Mouse (Mus musculus) splenic B cell, adult 2 months (primary cell): Measurements from ENCODE around the gene Gsg1l.

Experiments used
- DNase-seq: peaks from one replicate; pipeline ENCODE4 v3.0.0-alpha.2; 2011; ENCODE audit warnings: low read depth, low spot score
- H3K27me3 ChIP-seq: 2 replicates; pipeline ENCODE4 v1.6.1; 2012; ENCODE audit warnings: mild to moderate bottlenecking, low read length, moderate library complexity, mixed read lengths; ENCODE audit not compliant: control insufficient read depth, poor library complexity, insufficient read depth, severe bottlenecking
- H3K36me3 ChIP-seq: 2 replicates; pipeline ENCODE4 v1.6.1; 2012; ENCODE audit warnings: mild to moderate bottlenecking, low read length, moderate library complexity, mixed read lengths; ENCODE audit not compliant: control insufficient read depth, poor library complexity, insufficient read depth, severe bottlenecking

Gsg1l gene

DNA sequence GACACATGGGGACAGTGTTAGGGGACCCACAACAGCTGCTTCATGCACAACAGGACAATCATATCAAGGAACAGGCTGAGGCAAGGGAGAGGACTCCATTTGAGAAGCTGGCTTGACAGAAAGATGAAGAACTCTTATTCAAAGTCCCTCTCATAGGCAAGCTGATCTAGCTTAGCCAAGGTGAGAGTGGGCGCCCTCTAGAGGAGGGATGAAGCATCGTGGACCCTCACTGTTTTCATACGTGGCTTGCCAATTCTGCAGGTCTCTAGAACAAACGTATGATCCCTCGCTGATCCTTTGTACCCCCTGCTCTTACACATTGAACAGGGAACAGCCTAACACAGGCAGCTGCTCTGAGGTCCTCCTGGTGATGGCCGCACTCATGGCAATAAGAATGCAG is 7.6 kb upstream of the Gsg1l start:
- no peaks in the 10 kb centered on the region for H3K27me3 ChIP-seq
- no peaks in the 10 kb centered on the region for H3K36me3 ChIP-seq
- peak; percentile 76 for DNase-seq

DNA sequence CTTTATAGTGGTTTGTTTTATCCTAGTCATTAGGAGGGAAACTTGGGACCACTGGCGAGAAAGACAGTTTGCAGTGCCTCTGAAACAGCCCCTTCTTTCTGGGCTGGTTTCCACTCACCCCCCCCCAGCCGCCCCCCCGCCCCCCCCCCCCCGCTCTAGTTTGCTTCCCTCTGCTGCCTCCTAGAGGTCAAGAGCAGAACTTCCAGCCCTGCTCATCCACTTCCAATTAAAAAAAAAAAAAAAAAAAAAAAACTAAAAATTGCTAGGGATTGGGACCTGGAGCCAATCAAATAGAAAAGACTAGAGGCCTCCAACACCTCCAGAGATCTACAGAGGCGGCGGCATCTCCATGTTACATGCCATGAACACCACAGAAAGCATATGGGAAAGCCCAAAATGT is 5.9 kb upstream of the Gsg1l start:
- H3K36me3 ChIP-seq: no peaks in the 10 kb centered on the region
- DNase-seq: peak; percentile 58
- no peaks in the 10 kb centered on the region; the same call in 1 of the 2 replicates for H3K27me3 ChIP-seq

DNA sequence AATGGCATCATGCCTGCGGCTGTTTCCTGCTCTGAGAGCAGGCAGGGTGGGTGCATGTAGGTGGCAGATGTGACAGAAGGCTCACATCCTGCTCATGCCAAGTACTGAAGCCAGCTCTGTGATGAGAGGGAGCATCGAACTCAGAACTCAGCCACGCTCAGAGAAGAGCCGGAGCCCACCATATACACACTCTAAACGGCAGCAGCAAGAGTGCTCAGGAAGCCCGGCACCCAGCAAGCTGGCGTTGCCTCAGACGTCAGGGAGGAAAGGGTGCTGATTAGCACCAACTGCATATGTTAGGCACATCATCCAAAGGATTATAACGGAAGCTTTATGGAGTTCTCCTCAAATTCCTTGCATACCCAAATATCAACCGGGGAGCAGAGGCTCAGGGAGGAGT is 5.4 kb upstream of the Gsg1l start:
- no peaks in the 10 kb centered on the region; the same call in 1 of the 2 replicates for H3K27me3 ChIP-seq
- no peak for DNase-seq
- H3K36me3 ChIP-seq: no peaks in the 10 kb centered on the region

DNA sequence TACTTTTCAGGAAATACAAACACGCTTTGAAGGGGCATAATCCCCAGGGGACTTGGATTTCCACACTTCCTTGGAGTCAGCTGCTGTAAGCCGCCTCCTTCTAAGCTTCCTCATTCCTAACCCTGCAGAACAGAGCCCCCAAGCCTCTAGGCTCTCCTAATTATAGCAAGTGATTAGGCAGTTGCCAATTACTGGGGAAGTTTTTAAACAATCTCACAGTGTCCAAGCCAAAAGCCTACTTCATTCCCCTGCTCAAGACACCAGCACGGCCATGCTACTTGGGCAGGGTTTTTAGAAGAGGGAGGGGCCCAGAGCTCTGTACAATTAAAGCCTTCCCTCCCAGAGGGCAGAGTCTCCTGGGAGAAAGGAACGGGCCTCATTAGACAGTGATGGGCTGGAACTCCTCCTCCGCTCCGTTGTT is 4.1 kb upstream of the Gsg1l start:
- DNase-seq: no peak
- Histone ChIP-seq H3K36me3 (no peaks in the 10 kb centered on the region), H3K27me3 (no peaks in the 10 kb centered on the region; the same call in 1 of the 2 replicates)

DNA sequence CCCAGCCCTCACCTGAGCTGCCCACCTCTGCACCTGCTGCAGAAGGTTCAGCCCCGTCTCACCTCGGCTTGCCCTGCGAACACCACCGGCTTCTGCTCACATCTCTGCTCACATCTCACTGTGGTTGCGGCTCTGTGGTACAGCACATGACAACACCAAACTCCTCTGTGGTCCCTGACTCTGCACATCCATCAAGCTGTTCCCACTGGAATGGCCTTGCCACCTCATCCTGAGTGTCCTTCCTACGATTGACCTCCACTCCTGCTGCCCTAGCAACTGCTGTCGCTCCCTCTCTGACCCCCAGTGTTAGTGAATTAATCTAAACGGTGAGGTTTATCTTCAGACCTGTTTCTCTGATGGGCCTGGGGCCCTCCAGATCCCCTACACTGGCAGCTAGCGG is 2.9 kb upstream of the Gsg1l start:
- Histone ChIP-seq H3K36me3 (no peaks in the 10 kb centered on the region), H3K27me3 (no peaks in the 10 kb centered on the region; the same call in 1 of the 2 replicates)
- DNase-seq: no peak

DNA sequence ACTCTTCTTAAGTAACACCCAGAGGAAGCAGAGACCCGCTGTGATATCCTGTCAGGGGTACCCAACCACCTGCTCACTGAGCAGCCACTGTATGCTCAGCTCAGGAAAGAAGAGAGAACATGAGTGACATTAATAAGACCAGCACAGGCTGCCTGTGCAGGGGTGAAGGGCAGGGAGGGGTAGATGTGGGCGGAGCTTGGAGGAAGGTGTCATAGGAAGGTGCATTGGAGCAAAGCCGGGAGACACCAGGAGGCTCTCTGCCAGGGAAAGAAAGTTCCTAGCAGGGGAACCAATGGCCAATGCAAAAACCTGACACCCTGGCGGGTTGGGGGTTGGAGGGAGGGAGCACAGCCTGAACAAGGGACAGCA is 1.8 kb upstream of the Gsg1l start:
- DNase-seq: no peak
- H3K36me3 ChIP-seq: no peaks in the 10 kb centered on the region

DNA sequence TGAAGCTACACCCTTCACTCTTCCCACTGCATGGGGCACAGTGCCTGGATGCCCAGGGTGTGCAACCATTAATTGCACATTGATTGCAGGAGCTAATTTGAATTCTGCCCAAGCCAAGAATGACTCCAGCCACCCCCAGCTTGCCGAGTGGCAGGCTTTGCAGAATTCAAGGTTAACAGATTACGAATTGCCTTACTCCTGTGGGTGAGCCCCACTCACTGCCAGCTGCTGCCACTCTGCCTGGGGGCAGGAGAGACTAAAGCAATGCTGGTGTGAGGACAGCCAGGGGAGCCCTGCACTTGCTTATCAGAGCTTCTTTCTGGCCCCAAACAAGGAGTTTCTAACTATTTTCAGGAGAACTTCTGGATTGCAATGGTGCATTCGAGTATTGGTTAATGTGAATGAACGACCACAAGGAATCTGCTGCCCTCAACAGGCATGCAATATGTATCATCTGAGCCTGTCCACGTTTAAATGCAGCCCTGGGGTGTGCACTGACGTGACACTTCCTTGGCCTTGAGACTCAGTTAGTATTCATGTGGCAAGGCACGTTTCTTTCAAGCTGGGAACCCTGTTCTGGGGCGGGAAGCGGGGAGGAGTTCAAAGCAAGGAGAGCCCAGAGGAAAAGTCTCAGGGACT is 1.2 kb upstream of the Gsg1l start:
- no peak for DNase-seq
- H3K36me3 ChIP-seq: no peaks in the 10 kb centered on the region
- H3K27me3 ChIP-seq: no peaks in the 10 kb centered on the region; the same call in 1 of the 2 replicates

More for the DNA sequence above, 1.8 kb upstream of the Gsg1l start:
- no peaks in the 10 kb centered on the region; the same call in 1 of the 2 replicates for H3K27me3 ChIP-seq

DNA sequence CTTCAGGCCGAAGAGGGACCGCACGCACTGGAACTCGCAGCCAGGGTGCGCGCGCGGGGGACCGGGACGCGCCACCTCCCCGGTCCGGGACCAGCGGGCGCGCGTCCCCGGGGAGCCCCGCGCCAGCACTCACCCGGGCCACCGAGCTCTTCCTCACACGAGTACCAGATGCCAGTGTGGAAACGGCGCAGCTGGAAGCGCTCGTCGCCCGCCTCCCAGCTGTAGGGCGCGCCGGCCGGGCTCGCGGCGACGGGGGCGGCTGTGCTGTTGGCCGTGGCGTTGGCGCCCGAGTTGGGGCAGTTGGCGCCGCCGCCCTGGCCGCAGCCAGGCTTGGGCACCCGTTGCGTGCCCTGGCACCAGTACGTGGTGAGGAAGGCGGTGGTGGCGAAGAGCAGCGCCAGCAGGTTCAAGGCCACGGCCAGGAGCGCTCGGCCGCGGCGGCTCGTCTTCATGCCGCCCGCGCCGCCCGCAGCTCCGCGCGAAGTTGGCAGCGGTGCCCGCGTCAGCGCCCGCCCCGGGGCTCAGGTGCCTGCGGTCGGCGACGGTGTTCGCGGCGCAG is 405 bp downstream of the Gsg1l start:
- H3K36me3 ChIP-seq: no peaks in the 10 kb centered on the region
- H3K27me3 ChIP-seq: no peaks in the 10 kb centered on the region; the same call in 1 of the 2 replicates
- DNase-seq: no peak

DNA sequence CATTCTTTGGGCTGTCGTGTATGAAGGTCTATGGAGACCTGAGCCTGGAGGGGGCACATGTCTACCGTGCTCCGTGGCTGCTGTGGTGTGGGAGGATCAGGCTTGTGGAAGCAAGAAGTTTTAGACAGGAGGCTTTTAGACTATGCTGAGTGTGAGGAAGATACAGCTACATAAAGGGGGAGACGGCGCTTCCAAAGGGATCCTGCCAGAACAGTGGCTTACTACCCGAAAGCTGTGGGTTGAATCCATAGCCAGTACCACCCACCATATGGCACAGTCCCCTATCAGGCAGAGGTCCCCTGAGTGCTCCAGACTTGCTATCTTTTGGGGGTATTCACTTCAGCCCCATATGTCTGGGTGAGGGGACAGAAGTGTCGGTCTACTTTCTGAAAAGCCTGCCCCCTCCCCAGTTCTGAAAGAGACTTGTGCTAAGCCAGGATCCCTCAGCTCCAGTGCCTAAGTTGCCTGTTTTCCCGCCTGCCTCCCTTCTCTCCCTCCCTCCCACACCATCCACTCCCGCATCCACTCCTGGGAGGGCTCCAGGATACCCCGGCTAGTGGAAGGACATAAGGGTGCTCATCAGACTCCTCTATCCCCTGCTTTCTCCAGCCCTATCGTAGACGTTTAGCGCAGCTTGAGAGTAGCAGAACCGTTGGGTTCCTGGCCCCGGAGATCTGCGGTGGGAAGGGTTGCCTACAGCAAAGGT is 1.1 kb downstream of the Gsg1l start:
- no peaks in the 10 kb centered on the region for H3K36me3 ChIP-seq
- no peaks in the 10 kb centered on the region; the same call in 1 of the 2 replicates for H3K27me3 ChIP-seq
- DNase-seq: no peak

DNA sequence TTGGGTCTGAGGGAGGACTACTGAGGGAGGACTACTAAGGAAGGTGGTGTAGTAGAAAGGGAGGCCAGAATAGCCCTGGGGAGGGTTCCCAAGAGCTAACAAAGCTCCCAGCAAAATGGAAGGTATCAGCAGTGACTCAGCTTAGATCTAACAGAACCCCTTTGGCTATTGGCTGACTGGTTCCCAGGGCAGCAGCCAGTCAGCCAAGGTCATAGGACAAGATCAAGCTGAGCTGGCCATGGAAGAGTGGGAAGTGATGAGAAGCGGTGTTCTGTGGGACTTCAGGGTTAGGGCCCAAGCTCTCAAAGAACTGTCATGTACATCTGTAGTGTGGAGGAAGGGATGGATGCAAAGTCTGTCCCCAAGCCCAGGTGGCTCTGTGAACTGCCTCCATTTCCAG is 5.3 kb downstream of the Gsg1l start:
- no peaks in the 10 kb centered on the region for H3K36me3 ChIP-seq
- no peaks in the 10 kb centered on the region for H3K27me3 ChIP-seq
- no peak for DNase-seq

DNA sequence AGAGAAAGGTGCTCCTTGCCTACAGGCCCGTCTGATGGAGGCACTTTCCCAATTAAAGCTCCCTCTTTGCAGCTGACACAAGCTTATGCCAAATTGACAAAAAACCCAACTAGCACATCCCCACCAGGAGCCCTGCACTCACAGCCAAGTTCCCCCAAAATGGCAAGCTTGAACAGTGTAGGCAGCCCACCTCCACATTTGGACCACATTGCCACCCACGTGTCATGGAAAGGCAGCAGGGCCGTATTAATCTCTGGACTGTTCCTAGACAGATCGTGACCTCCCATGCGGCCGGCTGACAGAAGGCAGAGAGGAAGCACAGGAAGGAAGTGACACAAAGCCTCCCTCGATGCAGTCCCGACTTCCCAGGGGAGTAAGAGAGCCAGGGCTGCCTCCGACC is 7.2 kb downstream of the Gsg1l start:
- DNase-seq: no peak
- H3K36me3 ChIP-seq: no peaks in the 10 kb centered on the region
- H3K27me3 ChIP-seq: no peaks in the 10 kb centered on the region

DNA sequence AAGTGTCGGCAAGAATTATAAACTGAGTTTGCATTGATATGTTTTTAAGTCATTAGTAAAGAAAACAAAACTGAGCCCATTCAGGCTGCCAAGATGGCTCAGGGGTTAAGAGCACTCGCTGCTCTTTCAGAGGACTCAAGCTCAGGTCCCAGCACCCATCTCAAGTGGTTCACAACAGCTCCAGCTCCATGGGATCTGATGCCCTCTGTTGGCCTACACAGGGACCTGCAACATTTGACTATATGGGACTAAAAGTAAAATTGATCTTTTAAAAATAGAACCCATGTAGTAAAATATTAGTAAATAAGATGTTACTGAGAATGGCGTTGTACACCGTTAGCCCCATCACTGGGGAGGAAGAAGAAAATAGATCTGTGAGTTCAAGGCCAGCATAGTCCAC is 11.9 kb downstream of the Gsg1l start:
- DNase-seq: no peak
- Histone ChIP-seq H3K36me3 (no peaks in the 10 kb centered on the region), H3K27me3 (no peaks in the 10 kb centered on the region)

DNA sequence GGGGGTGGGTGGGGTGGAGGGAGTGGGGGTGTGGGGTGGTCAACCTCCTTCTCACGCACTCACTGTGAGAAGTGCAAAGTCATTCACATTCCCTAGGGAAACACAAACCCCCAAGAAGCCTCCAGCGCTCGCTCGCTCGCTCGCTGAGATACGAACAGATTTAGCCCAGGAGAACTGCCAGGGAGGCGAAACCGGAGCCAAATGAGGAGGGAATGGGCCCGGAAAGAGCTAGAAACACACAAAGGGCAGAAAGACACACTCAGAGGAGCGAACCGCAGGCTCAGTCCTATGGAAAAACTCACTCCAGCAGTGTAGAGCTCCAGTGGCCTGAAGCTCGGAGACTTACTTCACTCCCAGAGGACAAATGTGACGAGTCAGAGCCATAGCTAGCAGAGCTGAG is 15.4 kb downstream of the Gsg1l start:
- no peak for DNase-seq
- Histone ChIP-seq H3K27me3 (no peaks in the 10 kb centered on the region), H3K36me3 (no peaks in the 10 kb centered on the region)

DNA sequence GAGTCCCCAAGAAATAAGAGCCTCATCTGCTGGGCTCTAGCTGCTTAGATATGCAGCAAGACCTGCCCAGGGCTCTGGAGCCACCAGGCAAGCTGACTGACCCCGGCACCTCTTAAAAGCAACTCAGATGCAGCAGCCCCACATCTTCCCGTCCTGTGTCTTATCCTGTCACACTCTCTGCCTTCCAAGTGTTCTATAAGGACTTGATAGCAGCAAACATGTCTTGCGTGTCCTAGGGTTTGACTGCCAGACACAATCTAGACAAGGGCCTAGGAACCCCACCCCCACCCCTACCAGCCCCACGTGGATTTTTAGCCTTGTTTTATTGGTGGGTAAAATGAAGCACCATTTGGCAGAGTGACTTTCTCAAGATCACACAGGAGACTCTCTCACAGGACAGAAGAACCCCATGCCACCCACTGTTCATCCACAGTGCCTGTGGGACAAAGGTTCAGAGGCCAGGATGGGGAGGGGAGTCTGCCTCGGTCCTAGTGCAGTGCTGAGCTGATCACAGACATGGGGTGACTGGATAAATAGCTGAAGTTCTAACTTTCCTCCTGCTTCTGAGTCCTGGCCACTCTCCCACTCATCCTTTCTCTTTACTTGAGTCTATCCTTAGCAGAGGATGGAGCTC is 16.9 kb downstream of the Gsg1l start:
- Histone ChIP-seq H3K36me3 (no peaks in the 10 kb centered on the region), H3K27me3 (no peaks in the 10 kb centered on the region)
- DNase-seq: no peak

DNA sequence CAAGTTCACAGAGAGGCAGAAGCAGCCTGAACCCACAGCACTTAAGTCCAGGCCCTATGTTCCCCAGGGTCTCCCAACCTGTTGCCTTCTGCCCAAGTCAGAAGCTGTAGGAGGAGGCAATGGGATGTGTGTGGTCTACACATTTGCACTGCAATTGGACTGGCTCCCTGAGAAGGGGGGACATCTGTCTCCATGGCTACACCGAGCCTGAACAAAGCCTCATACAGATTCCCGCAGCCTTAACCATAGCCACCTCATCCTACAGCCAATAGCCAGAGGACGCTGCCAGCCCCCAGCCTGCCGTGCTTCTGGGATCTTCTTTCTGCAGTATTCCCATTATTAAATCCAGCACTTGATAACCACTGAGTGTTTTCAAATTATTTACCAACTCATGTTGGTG is 20.0 kb downstream of the Gsg1l start:
- no peaks in the 10 kb centered on the region for H3K27me3 ChIP-seq
- DNase-seq: no peak
- H3K36me3 ChIP-seq: no peaks in the 10 kb centered on the region
